Mouse (Mus musculus): ENCODE measurements around the gene Hrh1.
A peak's percentile ranks its signal among the peaks of the same experiment; 100 is the strongest.

- no peak for TF ChIP-seq CTCF (IDR thresholded peaks at IDR 0.05; ENCODE audit: control insufficient read depth, insufficient read depth, insufficient read length)
- no peak for TF ChIP-seq USF1 (IDR thresholded peaks at IDR 0.05; ENCODE audit: low read depth)
- no peak for TF ChIP-seq MYOD1 (IDR thresholded peaks at IDR 0.05; ENCODE audit: control insufficient read depth, insufficient read length, low read depth)
- TF ChIP-seq CEBPB (IDR thresholded peaks at IDR 0.05; ENCODE audit: low read depth) = no peak
- peak; percentile 69 for TF ChIP-seq MAX (IDR thresholded peaks at IDR 0.05)
Measured at GRCm38 (mm10) chr6:114448888-114449287, 51.2 kb downstream of the Hrh1 start.

All from C2C12 (cell line).